Comparison of ENCODE assay signal across 9 mouse cellular contexts in the genomic region with DNA sequence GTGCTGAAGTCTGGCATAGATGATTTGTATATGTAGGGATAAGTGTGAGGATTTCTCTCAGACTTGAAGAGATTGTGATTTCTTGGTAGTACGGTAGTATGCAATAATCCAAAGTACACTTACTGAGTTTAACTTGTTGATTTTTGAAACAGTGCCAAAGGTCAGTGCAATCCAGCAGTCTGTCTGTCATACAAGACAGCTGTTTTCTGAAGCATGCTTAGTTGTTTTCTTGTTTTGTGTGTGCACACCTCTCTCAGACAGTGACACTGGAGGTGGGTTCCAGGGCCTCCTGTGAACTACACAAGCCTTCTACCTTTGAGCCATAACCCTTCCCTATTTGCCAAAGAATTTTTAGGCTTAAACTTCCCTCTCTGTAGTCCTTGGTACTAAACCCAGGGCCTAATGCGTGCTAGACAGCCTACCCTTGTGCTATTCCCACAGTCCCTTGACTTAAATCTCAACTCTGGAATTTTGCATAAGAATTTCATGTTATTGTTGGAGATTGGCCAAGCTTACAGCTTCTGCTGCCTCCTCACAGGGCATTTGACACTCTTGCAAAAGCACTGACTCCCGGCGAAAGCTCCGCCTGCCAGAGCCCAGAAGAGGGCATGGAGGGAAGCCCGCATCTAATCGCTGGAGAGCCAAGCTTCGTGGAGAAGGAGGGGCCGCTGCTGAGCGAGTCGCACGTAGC. TPM values are rescaled to one million over a fixed set of nuclear protein-coding genes. Genes with fewer than 3 reads are reported as not detected.
DNase-seq lines count a peak whose midpoint lies in the region; ATAC-seq and TF ChIP-seq lines count a peak whose summit lies in the region.
"Had no signal": no experiment of that assay in that cellular context is flagged by ENCODE, and none has a peak within 500 bp of the region (broad histone marks: within the 10 kb centered on the region; RNA-seq: fewer than 3 reads in every experiment).

No protein-coding gene starts in this region.

- H3K36me3 ChIP-seq in heart, embryonic 12.5 days: peaks cover 74% of the 10 kb centered on the region
- peaks cover 4% of the 10 kb centered on the region; the same call in 1 of the 2 replicates for H3K36me3 ChIP-seq in heart, adult 2 months (ENCODE audit: control insufficient read depth, insufficient read depth, low read length)
- peaks cover 34% of the 10 kb centered on the region for H3K36me3 ChIP-seq in stomach, embryonic 15.5 days
- H3K36me3 ChIP-seq in stomach, postnatal 0 days (ENCODE audit: control insufficient read depth, insufficient read depth, low read length): peaks cover 36% of the 10 kb centered on the region

- H3K79me2 ChIP-seq in heart, adult 2 months (replicated peaks; ENCODE audit: control insufficient read depth, insufficient read depth, low read length): no peaks in the 10 kb centered on the region; the same call in 1 of the 2 replicates

- H3K4me2 ChIP-seq in heart, embryonic 12.5 days: 0 out of 2 replicates have a peak overlapping the region, but pooled peaks have one; percentile 6
- H3K4me2 ChIP-seq in stomach, embryonic 15.5 days: 0 out of 2 replicates have a peak overlapping the region, but pooled peaks have one; percentile 8
- H3K4me2 ChIP-seq in stomach, postnatal 0 days (replicated peaks; ENCODE audit: low read depth): no peak overlapping the region

- intact Hi-C loops in heart, adult 2 months (cut with DNase I): no loop called here

- no peak for TF ChIP-seq EP300 in heart, adult 2 months (IDR thresholded peaks at IDR 0.05; ENCODE audit: insufficient read depth, low read depth, low read length)
- TF ChIP-seq EP300 in stomach, postnatal 0 days (optimal IDR thresholded peaks at IDR 0.05): no peak

- no peak for DNase-seq in heart, adult 2 months
- no peak for DNase-seq in stomach, postnatal 0 days (ENCODE audit: low spot score)
- DNase-seq in kidney, postnatal 10 days: peak; percentile 34
- DNase-seq in cerebellum, adult 11 months: no peak
- no peak for DNase-seq in right cerebral cortex, postnatal 25 days
- no peak for DNase-seq in right cerebral cortex, adult 18-20 months
- DNase-seq: right cerebral cortex, postnatal 4 days had no signal

- no peaks in the 10 kb centered on the region for H3K27me3 ChIP-seq in heart, embryonic 12.5 days (replicated peaks)
- H3K27me3 ChIP-seq in heart, adult 2 months (ENCODE audit: control insufficient read depth, insufficient read depth, low read length): no peaks in the 10 kb centered on the region
- no peaks in the 10 kb centered on the region for H3K27me3 ChIP-seq in stomach, embryonic 15.5 days (replicated peaks)
- H3K27me3 ChIP-seq in stomach, postnatal 0 days (ENCODE audit: control insufficient read depth, insufficient read depth, low read length): no peaks in the 10 kb centered on the region

- peaks cover 4% of the 10 kb centered on the region for H3K4me1 ChIP-seq in heart, embryonic 12.5 days (replicated peaks)
- H3K4me1 ChIP-seq in heart, adult 2 months (ENCODE audit: control insufficient read depth, insufficient read depth, low read length): no peaks in the 10 kb centered on the region
- no peaks in the 10 kb centered on the region for H3K4me1 ChIP-seq in stomach, embryonic 15.5 days
- no peaks in the 10 kb centered on the region for H3K4me1 ChIP-seq in stomach, postnatal 0 days (replicated peaks; ENCODE audit: control insufficient read depth, insufficient read depth)

- H3K9me3 ChIP-seq in heart, embryonic 12.5 days (replicated peaks): peaks cover 9% of the 10 kb centered on the region; the same call in 1 of the 2 replicates
- H3K9me3 ChIP-seq in stomach, embryonic 15.5 days: no peaks in the 10 kb centered on the region
- no peaks in the 10 kb centered on the region for H3K9me3 ChIP-seq in stomach, postnatal 0 days (ENCODE audit: control insufficient read depth, low read length)

- no peak for TF ChIP-seq POLR2A in heart, adult 2 months (IDR thresholded peaks at IDR 0.05; ENCODE audit: insufficient read depth, low read depth, low read length)

- peak; percentile 29; the same call in 1 of the 2 replicates for ATAC-seq in heart, embryonic 12.5 days (ENCODE audit: insufficient number of reproducible peaks, low FRiP score)
- ATAC-seq in stomach, embryonic 15.5 days (ENCODE audit: insufficient read depth, low FRiP score, low read depth): no peak
- no peak for ATAC-seq in stomach, postnatal 0 days (ENCODE audit: low FRiP score, low TSS enrichment)

- WGBS in heart, embryonic 12.5 days: 39% methylated on average over 12 of the region's 12 CpGs
- WGBS in heart, adult 2 months: 48% methylated on average over 12 of the region's 12 CpGs
- 53% methylated on average over 12 of the region's 12 CpGs for WGBS in stomach, embryonic 15.5 days
- WGBS in stomach, postnatal 0 days: 57% methylated on average over 12 of the region's 12 CpGs

- peak overlapping the region; percentile 59 for H3K27ac ChIP-seq in heart, embryonic 12.5 days (ENCODE audit: poor library complexity, severe bottlenecking)
- H3K27ac ChIP-seq in heart, adult 2 months: no peak overlapping the region
- no peak overlapping the region for H3K27ac ChIP-seq in stomach, embryonic 15.5 days
- no peak overlapping the region for H3K27ac ChIP-seq in stomach, postnatal 0 days (replicated peaks)

- no peak for TF ChIP-seq CTCF in heart, adult 2 months (IDR thresholded peaks at IDR 0.05)
- TF ChIP-seq CTCF in stomach, postnatal 0 days (IDR thresholded peaks at IDR 0.05; ENCODE audit: low read depth): no peak

- no peak overlapping the region for H3K4me3 ChIP-seq in heart, embryonic 12.5 days
- no peak overlapping the region for H3K4me3 ChIP-seq in heart, adult 2 months
- no peak overlapping the region for H3K4me3 ChIP-seq in stomach, embryonic 15.5 days (replicated peaks)
- no peak overlapping the region for H3K4me3 ChIP-seq in stomach, postnatal 0 days (ENCODE audit: low read depth, low read length)

- no peak overlapping the region for H3K9ac ChIP-seq in heart, embryonic 12.5 days
- no peak overlapping the region for H3K9ac ChIP-seq in heart, adult 2 months (ENCODE audit: low read depth, low read length)
- no peak overlapping the region for H3K9ac ChIP-seq in stomach, embryonic 15.5 days
- no peak overlapping the region for H3K9ac ChIP-seq in stomach, postnatal 0 days (ENCODE audit: low read length)

RNA-seq across cellular contexts. Expression of gene Nr2c1, which starts 23.8 kb away (rescaled TPM):
- 7.1 and 8.7 TPM in 2 replicates for polyA plus RNA-seq in heart, embryonic 12.5 days (2016; fragmentation: Nextera tagmentation; extraction: Ambion mirVana)
- total RNA-seq in heart, adult 2 months (2021): 1 to 10 TPM; 6.1 to 6.6 TPM
- 3.3 and 4.3 TPM in 2 replicates for polyA plus RNA-seq in heart, adult 2 months (2012; rRNA removed)
- 8.7 and 10.3 TPM in 2 replicates for polyA plus RNA-seq in stomach, embryonic 15.5 days (2015; fragmentation: Nextera tagmentation; extraction: Ambion mirVana)
- polyA plus RNA-seq in stomach, postnatal 0 days (2015; fragmentation: Nextera tagmentation; extraction: Ambion mirVana): 4.0 and 4.3 TPM in 2 replicates

RNA-seq across cellular contexts. Expression of gene Ndufa12, which starts 26.9 kb away (rescaled TPM):
- polyA plus RNA-seq in heart, embryonic 12.5 days (2016; fragmentation: Nextera tagmentation; extraction: Ambion mirVana): 634 and 641 TPM in 2 replicates
- total RNA-seq in heart, adult 2 months (2021): 100 to 1,000 TPM; 804 to 870 TPM
- polyA plus RNA-seq in heart, adult 2 months (2012; rRNA removed): 434 and 515 TPM in 2 replicates
- polyA plus RNA-seq in stomach, embryonic 15.5 days (2015; fragmentation: Nextera tagmentation; extraction: Ambion mirVana): 350 and 457 TPM in 2 replicates
- polyA plus RNA-seq in stomach, postnatal 0 days (2015; fragmentation: Nextera tagmentation; extraction: Ambion mirVana): 409 and 448 TPM in 2 replicates
